Comparison of ENCODE assay signal across 8 mouse cellular contexts in genomic region chr6:120362774-120363687, GRCm38 (mm10). TPM values are rescaled to one million over a fixed set of nuclear protein-coding genes. Genes with fewer than 3 reads are reported as not detected.
DNase-seq lines count a peak whose midpoint lies in the region; ATAC-seq lines count a peak whose summit lies in the region.

No protein-coding gene starts in this region.

- peak overlapping the region; percentile 93 for H3K27ac ChIP-seq in liver, embryonic 11.5 days (ENCODE audit: low read depth, low read length)
- peak overlapping the region; percentile 90 for H3K27ac ChIP-seq in stomach, embryonic 14.5 days (ENCODE audit: low read length)

- 21% methylated on average over 15 of the region's 15 CpGs for WGBS in liver, embryonic 11.5 days
- 23% methylated on average over 15 of the region's 15 CpGs for WGBS in stomach, embryonic 14.5 days

- peak; percentile 28 for DNase-seq in embryo, embryonic 9.5 days (ENCODE audit: extremely low spot score)
- no peak for DNase-seq in embryo, embryonic 10 days (ENCODE audit: low spot score)
- peak; percentile 55 for DNase-seq in 3T3-L1 (ENCODE audit: low read depth, low spot score)
- DNase-seq in liver, embryonic 11.5 days (ENCODE audit: low spot score): peak; percentile 35
- no peak for DNase-seq in left cerebral cortex, postnatal 10 days (ENCODE audit: extremely low spot score in 1 of 2, low spot score in 2 of 2)
- no peak for DNase-seq in cerebellum, adult 9-10 months

- intact Hi-C loops in left cerebral cortex, postnatal 10 days (cut with DNase I): no loop called here

- H3K4me3 ChIP-seq in erythroblast, embryonic 14.5 days (replicated peaks): peak overlapping the region; percentile 88
- H3K4me3 ChIP-seq in liver, embryonic 11.5 days (ENCODE audit: low read depth, low read length): peak overlapping the region; percentile 98
- H3K4me3 ChIP-seq in stomach, embryonic 14.5 days (ENCODE audit: low read depth, low read length): peak overlapping the region; percentile 99

- peaks cover 33% of the 10 kb centered on the region for H3K4me1 ChIP-seq in erythroblast, embryonic 14.5 days (ENCODE audit: control insufficient read depth)
- peaks cover 9% of the 10 kb centered on the region for H3K4me1 ChIP-seq in liver, embryonic 11.5 days (replicated peaks; ENCODE audit: control insufficient read depth, insufficient read depth, low read length)
- peaks cover 4% of the 10 kb centered on the region; the same call in 1 of the 2 replicates for H3K4me1 ChIP-seq in stomach, embryonic 14.5 days (ENCODE audit: control insufficient read depth, insufficient read depth, low read length)

- H3K36me3 ChIP-seq in erythroblast, embryonic 14.5 days (ENCODE audit: control insufficient read depth): peaks cover 21% of the 10 kb centered on the region
- H3K36me3 ChIP-seq in liver, embryonic 11.5 days (ENCODE audit: control insufficient read depth, insufficient read depth, low read length): peaks cover 5% of the 10 kb centered on the region
- H3K36me3 ChIP-seq in stomach, embryonic 14.5 days (ENCODE audit: control insufficient read depth, insufficient read depth, low read length): peaks cover 4% of the 10 kb centered on the region; the same call in 1 of the 2 replicates

- no peak for ATAC-seq in liver, embryonic 11.5 days (replicated peaks; ENCODE audit: low FRiP score)
- no peak for ATAC-seq in stomach, embryonic 14.5 days (ENCODE audit: insufficient number of reproducible peaks, insufficient read depth, low FRiP score, low read depth)

- peak overlapping the region; percentile 88 for H3K9ac ChIP-seq in liver, embryonic 11.5 days (ENCODE audit: low read depth, low read length)
- peak overlapping the region; percentile 86 for H3K9ac ChIP-seq in stomach, embryonic 14.5 days (replicated peaks; ENCODE audit: low read depth, low read length)

- H3K9me3 ChIP-seq in erythroblast, embryonic 14.5 days (ENCODE audit: control insufficient read depth, low read length): no peaks in the 10 kb centered on the region
- no peaks in the 10 kb centered on the region for H3K9me3 ChIP-seq in liver, embryonic 11.5 days (ENCODE audit: control insufficient read depth, low read length)
- H3K9me3 ChIP-seq in stomach, embryonic 14.5 days (ENCODE audit: control insufficient read depth, low read depth, low read length): no peaks in the 10 kb centered on the region

- H3K4me2 ChIP-seq in liver, embryonic 11.5 days: peak overlapping the region; percentile 88
- H3K4me2 ChIP-seq in stomach, embryonic 14.5 days (replicated peaks; ENCODE audit: low read depth, low read length): peak overlapping the region; percentile 80

- no peaks in the 10 kb centered on the region for H3K27me3 ChIP-seq in erythroblast, embryonic 14.5 days (ENCODE audit: control insufficient read depth)
- H3K27me3 ChIP-seq in liver, embryonic 11.5 days (replicated peaks; ENCODE audit: control insufficient read depth, insufficient read depth, low read length): no peaks in the 10 kb centered on the region
- no peaks in the 10 kb centered on the region for H3K27me3 ChIP-seq in stomach, embryonic 14.5 days (ENCODE audit: control insufficient read depth, insufficient read depth, low read length)

RNA-seq across cellular contexts. Expression of gene Kdm5a, which starts 0.9 kb away (rescaled TPM):
- 0.52 and 0.66 TPM in 2 replicates for polyA plus RNA-seq in erythroblast, embryonic 14.5 days (2012)
- 59.9 and 63.4 TPM in 2 replicates for polyA plus RNA-seq in liver, embryonic 11.5 days (2014; fragmentation: Nextera tagmentation; extraction: Ambion mirVana)
- 56.2 and 57.4 TPM in 2 replicates for polyA plus RNA-seq in stomach, embryonic 14.5 days (2014; fragmentation: Nextera tagmentation; extraction: Ambion mirVana)
- 10 to 100 TPM; 29.1 to 31.2 TPM for total RNA-seq in left cerebral cortex, postnatal 10 days (2021)

RNA-seq across cellular contexts. Expression of gene Ccdc77, which starts 1.1 kb away (rescaled TPM):
- 0.93 and 0.95 TPM in 2 replicates for polyA plus RNA-seq in erythroblast, embryonic 14.5 days (2012)
- 25.4 and 25.5 TPM in 2 replicates for polyA plus RNA-seq in liver, embryonic 11.5 days (2014; fragmentation: Nextera tagmentation; extraction: Ambion mirVana)
- polyA plus RNA-seq in stomach, embryonic 14.5 days (2014; fragmentation: Nextera tagmentation; extraction: Ambion mirVana): 23.2 and 27.4 TPM in 2 replicates
- 1 to 10 TPM; 4.6 to 7.7 TPM for total RNA-seq in left cerebral cortex, postnatal 10 days (2021)

Comparison
In these comparisons a context has a peak if more than half of its experiments do, and no peak if none do; other contexts are left out.
1. DNase-seq: peak in embryo, embryonic 9.5 days (single experiment), 3T3-L1 (single experiment) and liver, embryonic 11.5 days (single experiment); none in embryo, embryonic 10 days (single experiment), left cerebral cortex, postnatal 10 days (0 of 2) and cerebellum, adult 9-10 months (single experiment).
2. RNA of gene Kdm5a, which starts 0.9 kb away (polyA plus RNA-seq): 59.9 to 63.4 TPM in liver, embryonic 11.5 days and 56.2 to 57.4 TPM in stomach, embryonic 14.5 days; 0.52 to 0.66 TPM in erythroblast, embryonic 14.5 days; every median in the first group is over 10 times any median in the second.
3. RNA of gene Ccdc77, which starts 1.1 kb away (polyA plus RNA-seq): 23.2 to 27.4 TPM in stomach, embryonic 14.5 days and 25.4 to 25.5 TPM in liver, embryonic 11.5 days; 0.93 to 0.95 TPM in erythroblast, embryonic 14.5 days; every median in the first group is over 10 times any median in the second.
4. Peak in every context shown above with its lines, with median percentiles within 50 percentile points of each other: H3K4me3 ChIP-seq.